Mouse (Mus musculus) CH12.LX (cell line): ENCODE data around the gene Gm9507. TPM values are rescaled to one million over a fixed set of nuclear protein-coding genes. Genes with fewer than 3 reads are reported as not detected.
"Not testable (repeated sequence)": the region's sequence is repeated elsewhere in the genome, so short reads cannot be mapped to it uniquely, and the experiment has no call there.

ENCODE experiments used
- DNase-seq: peaks from one replicate; pipeline ENCODE4 v3.0.0-alpha.2; 2013; ENCODE audit errors: extremely low read depth
- H3K27ac ChIP-seq: 2 replicates; pipeline ENCODE4 v1.5.1; 2012; ENCODE audit warnings: low read depth, mild to moderate bottlenecking, control low read depth, moderate library complexity; ENCODE audit not compliant: insufficient read depth
- H3K27me3 ChIP-seq: replicated peaks from 2 replicates; pipeline ENCODE3; 2012; ENCODE audit warnings: inconsistent platforms
- H3K36me3 ChIP-seq, 2 experiments: replicated peaks in 1 of 2; 2 replicates each; pipeline versions ENCODE3 to v1.6.1; 2012; ENCODE audit warnings: inconsistent platforms in 1 of 2, low read length in 1 of 2, mild to moderate bottlenecking in 1 of 2, mixed read lengths in 1 of 2, moderate library complexity in 1 of 2; ENCODE audit not compliant: control insufficient read depth in 1 of 2, insufficient read depth in 1 of 2
- H3K4me1 ChIP-seq, 2 experiments: 2 replicates each; pipeline ENCODE4 v1.6.1; 2012; ENCODE audit warnings: inconsistent platforms in 1 of 2, moderate library complexity in 1 of 2; ENCODE audit not compliant: insufficient read depth in 2 of 2, control insufficient read depth in 1 of 2
- H3K4me2 ChIP-seq: 2 replicates; pipeline ENCODE4 v1.6.1; 2012; ENCODE audit warnings: low read depth, mild to moderate bottlenecking, control low read depth; ENCODE audit not compliant: poor library complexity, insufficient read depth, severe bottlenecking
- H3K4me3 ChIP-seq, 3 experiments: fragments of 150-350 bp in 1 of 3; sonication (generic) in 1 of 3; replicated peaks in 1 of 3; 2 replicates each; pipeline versions ENCODE3 to v1.5.1; 2011 to 2012; ENCODE audit warnings: low read depth in 2 of 3, low read length in 2 of 3, mild to moderate bottlenecking in 2 of 3, moderate library complexity in 2 of 3, control low read depth in 1 of 3, improper control_type of control experiment in 1 of 3, inconsistent platforms in 1 of 3, mixed read lengths in 1 of 3; ENCODE audit not compliant: poor library complexity in 1 of 3
- H3K79me2 ChIP-seq: replicated peaks from 2 replicates; pipeline ENCODE4 v1.6.1; 2012; ENCODE audit warnings: mild to moderate bottlenecking, moderate library complexity; ENCODE audit not compliant: control insufficient read depth, poor library complexity, insufficient read depth, severe bottlenecking; ENCODE audit errors: extremely low read depth
- H3K9ac ChIP-seq: 2 replicates; pipeline ENCODE4 v1.6.1; 2012; ENCODE audit warnings: low read depth, mild to moderate bottlenecking, control low read depth, moderate library complexity; ENCODE audit not compliant: insufficient read depth
- H3K9me3 ChIP-seq: replicated peaks from 2 replicates; pipeline ENCODE3; 2012; ENCODE audit warnings: low read length, inconsistent platforms, mixed read lengths
- dilution Hi-C: fragments of 300-500 bp; cut with MboI; formaldehyde crosslinking; loops from 2 replicates; pipeline ENCODE4 v1.14.3; 2020; ENCODE audit warnings: low sequenced_read_pairs; ENCODE audit not compliant: extremely low pct_unique_long_range_greater_than_20kb, extremely low pct_ligation_motif_present
- in situ Hi-C: fragments of 300-500 bp; cut with MboI; formaldehyde crosslinking; loops from 3 replicates; pipeline ENCODE4 v1.14.3; 2019; ENCODE audit warnings: low sequenced_read_pairs, low pct_ligation_motif_present, low pct_unique_long_range_greater_than_20kb, mixed read lengths
- polyA plus RNA-seq: library from polyadenylated mRNA; unstranded; fragments of >175 nt; gene quantifications from 2 replicates; pipeline ENCODE4 v1.2.1, GENCODE M21; 2012; ENCODE audit warnings: low read depth; ENCODE audit not compliant: insufficient read length
- total RNA-seq, 2 experiments: library from RNA; depleted of rRNA; stranded (reverse); fragments of 300-350 nt in 1 of 2; fragments of >200 nt in 1 of 2; gene quantifications; 2 replicates each; pipeline ENCODE4 v1.2.3; 2012 to 2014

The Gm9507 gene
- total and polyA plus RNA-seq, 3 experiments = not detected

- in situ Hi-C loops, dilution Hi-C loops, DNase-seq: not testable (repeated sequence)
These were observed 28.2 kb downstream of the Gm9507 start for GRCm38 (mm10) chr10:77783396-77783795.

GRCm38 (mm10) chr10:77782442-77782841 is 29.2 kb downstream of the Gm9507 start, which contains the start of gene Gm3250:
TSS of gene Gm3250 (minus strand) at chr10:77782542.
- H3K36me3 ChIP-seq, H3K27me3 ChIP-seq, H3K4me3 ChIP-seq, DNase-seq, H3K4me2 ChIP-seq, H3K9me3 ChIP-seq, in situ Hi-C loops, H3K27ac ChIP-seq, H3K9ac ChIP-seq, H3K79me2 ChIP-seq, dilution Hi-C loops, H3K4me1 ChIP-seq: not testable (repeated sequence)

More at GRCm38 (mm10) chr10:77783396-77783795, 28.2 kb downstream of the Gm9507 start:
- H3K36me3 ChIP-seq, H3K27me3 ChIP-seq, H3K27ac ChIP-seq, H3K9me3 ChIP-seq, H3K9ac ChIP-seq, H3K4me2 ChIP-seq, H3K4me1 ChIP-seq, H3K79me2 ChIP-seq, H3K4me3 ChIP-seq: not testable (repeated sequence)

- H3K36me3 ChIP-seq, H3K4me1 ChIP-seq, H3K4me2 ChIP-seq, H3K9me3 ChIP-seq, H3K27ac ChIP-seq, dilution Hi-C loops, H3K79me2 ChIP-seq, H3K4me3 ChIP-seq, H3K9ac ChIP-seq, H3K27me3 ChIP-seq, in situ Hi-C loops, DNase-seq: not testable (repeated sequence)
These were observed 34.8 kb downstream of the Gm9507 start, which contains the start of gene Gm7138 for GRCm38 (mm10) chr10:77776844-77777243. TSS of gene Gm7138 (minus strand) at chr10:77776944.

- DNase-seq, dilution Hi-C loops, H3K27ac ChIP-seq, H3K36me3 ChIP-seq, H3K79me2 ChIP-seq, H3K9me3 ChIP-seq, H3K4me3 ChIP-seq, H3K4me1 ChIP-seq, H3K9ac ChIP-seq, in situ Hi-C loops, H3K4me2 ChIP-seq: not testable (repeated sequence)
- peaks cover 32% of the 10 kb centered on the region for H3K27me3 ChIP-seq
These were observed 39.5 kb downstream of the Gm9507 start for GRCm38 (mm10) chr10:77772142-77772541.

GRCm38 (mm10) chr10:77771225-77771624 is 40.4 kb downstream of the Gm9507 start, which contains the start of gene Gm3238:
TSS of gene Gm3238 (minus strand) at chr10:77771325.
- H3K9me3 ChIP-seq, DNase-seq, H3K9ac ChIP-seq, H3K4me1 ChIP-seq, H3K27ac ChIP-seq, H3K4me2 ChIP-seq, H3K4me3 ChIP-seq, in situ Hi-C loops, H3K36me3 ChIP-seq, dilution Hi-C loops, H3K79me2 ChIP-seq: not testable (repeated sequence)
- H3K27me3 ChIP-seq = peaks cover 40% of the 10 kb centered on the region
